Mouse (Mus musculus) forebrain, postnatal 0 days (tissue): Measurements from ENCODE around the gene Crybb3. TPM values are rescaled to one million over a fixed set of nuclear protein-coding genes. Genes with fewer than 3 reads are reported as not detected.

Source experiments
- ATAC-seq: fragments of 200-750 bp; cut with Nextera tagmentation; 2 replicates; pipeline ENCODE4 v1.8.0; 2017; ENCODE audit warnings: mild to moderate bottlenecking, moderate library complexity
- DNase-seq: peaks from one replicate; pipeline ENCODE4 v3.0.0-alpha.2; 2015
- H3K27ac ChIP-seq: fragments of 300-500 bp; sonication (generic); 2 replicates; pipeline ENCODE4 v1.5.1; 2014; ENCODE audit warnings: low read depth, mild to moderate bottlenecking, antibody characterized with exemption, low read length, moderate library complexity, mixed read lengths
- H3K27me3 ChIP-seq: fragments of 300-500 bp; sonication (generic); 2 replicates; pipeline ENCODE4 v1.6.1; 2014; ENCODE audit warnings: mild to moderate bottlenecking, low read length, mixed read lengths; ENCODE audit not compliant: insufficient read depth
- H3K36me3 ChIP-seq: fragments of 300-500 bp; sonication (generic); 2 replicates; pipeline ENCODE4 v1.6.1; 2014; ENCODE audit warnings: mild to moderate bottlenecking, moderate library complexity; ENCODE audit not compliant: insufficient read depth
- H3K4me1 ChIP-seq: fragments of 300-500 bp; sonication (generic); 2 replicates; pipeline ENCODE4 v1.6.1; 2014; ENCODE audit warnings: antibody characterized with exemption; ENCODE audit not compliant: insufficient read depth
- H3K4me2 ChIP-seq: fragments of 300-500 bp; sonication (generic); 2 replicates; pipeline ENCODE4 v1.6.1; 2014; ENCODE audit warnings: low read depth, mild to moderate bottlenecking, moderate library complexity
- H3K4me3 ChIP-seq: fragments of 300-500 bp; sonication (generic); 2 replicates; pipeline ENCODE4 v1.5.1; 2014; ENCODE audit warnings: low read depth, low read length, mixed read lengths
- H3K9ac ChIP-seq: fragments of 300-500 bp; sonication (generic); 2 replicates; pipeline ENCODE4 v1.6.1; 2014; ENCODE audit warnings: mild to moderate bottlenecking
- H3K9me3 ChIP-seq: fragments of 300-500 bp; sonication (generic); 2 replicates; pipeline ENCODE4 v1.6.1; 2016; ENCODE audit warnings: low read length
- CTCF ChIP-seq: sonication (generic); IDR thresholded peaks from 2 replicates; pipeline ENCODE4 v1.5.1; 2016; ENCODE audit warnings: antibody characterized with exemption, control low read depth, low read depth
- WGBS: fragments of 180-500 bp; shearing (Covaris S2); extraction: QIAGEN DNeasy Blood & Tissue Kit; methylation state at CpG from one replicate; pipeline ENCODE4 v1.1.7; 2014; 5-methylcytosine and 5-hydroxymethylcytosine counted together
- polyA plus RNA-seq: library from polyadenylated mRNA; unstranded; fragments of >200 nt; fragmentation: Nextera tagmentation; extraction: Ambion mirVana; gene quantifications from 2 replicates; pipeline ENCODE4 v1.2.1, GENCODE M21; 2015
- total RNA-seq: library from RNA; depleted of rRNA; stranded (reverse); fragments of >200 nt; gene quantifications from 2 replicates; pipeline ENCODE4 v1.2.3, GENCODE M21; 2014; rRNA removed

The Crybb3 gene
- total and polyA plus RNA-seq, 2 experiments from 2014 or later, result 0.81 to 1.6 TPM

GRCm38 (mm10) chr5:113035094-113036047, 46.0 kb downstream of the Crybb3 start:
- Histone ChIP-seq H3K4me2 (no peak overlapping the region), H3K27me3 (no peaks in the 10 kb centered on the region), H3K4me3 (no peak overlapping the region), H3K4me1 (peaks cover 15% of the 10 kb centered on the region; the same call in 1 of the 2 replicates), H3K36me3 (no peaks in the 10 kb centered on the region), H3K27ac (peak overlapping the region; percentile 40; the same call in 1 of the 2 replicates), H3K9ac (no peak overlapping the region), H3K9me3 (no peaks in the 10 kb centered on the region)
- ATAC-seq (no peak), DNase-seq (no peak)
- TF ChIP-seq CTCF, result no peak
- WGBS, result 34% methylated on average over 10 of the region's 10 CpGs

- WGBS, result 29% methylated on average over 15 of the region's 15 CpGs
- Histone ChIP-seq H3K4me2 (no peak overlapping the region), H3K4me1 (peaks cover 11% of the 10 kb centered on the region; the same call in 1 of the 2 replicates), H3K9ac (no peak overlapping the region), H3K9me3 (no peaks in the 10 kb centered on the region), H3K27ac (no peak overlapping the region), H3K4me3 (no peak overlapping the region), H3K36me3 (no peaks in the 10 kb centered on the region), H3K27me3 (no peaks in the 10 kb centered on the region)
- ATAC-seq (peak; percentile 54), DNase-seq (no peak)
- TF ChIP-seq CTCF, result no peak
Observed at GRCm38 (mm10) chr5:113031201-113031754, 50.1 kb downstream of the Crybb3 start.

- 70% methylated on average over 3 of the region's 3 CpGs for WGBS
- H3K4me2 ChIP-seq, result no peak overlapping the region
- H3K27ac ChIP-seq, result no peak overlapping the region
- DNase-seq, result no peak
- no peaks in the 10 kb centered on the region for H3K9me3 ChIP-seq
- no peak for TF ChIP-seq CTCF
- H3K4me1 ChIP-seq, result peaks cover 11% of the 10 kb centered on the region; the same call in 1 of the 2 replicates
- H3K36me3 ChIP-seq, result no peaks in the 10 kb centered on the region
- H3K27me3 ChIP-seq, result no peaks in the 10 kb centered on the region
- ATAC-seq, result no peak
- H3K9ac ChIP-seq, result no peak overlapping the region
- no peak overlapping the region for H3K4me3 ChIP-seq
Observed at GRCm38 (mm10) chr5:113030082-113030481, 51.3 kb downstream of the Crybb3 start.

GRCm38 (mm10) chr5:113026706-113027105, 54.7 kb downstream of the Crybb3 start:
- Histone ChIP-seq H3K9ac (no peak overlapping the region), H3K27me3 (no peaks in the 10 kb centered on the region), H3K4me2 (no peak overlapping the region), H3K4me3 (no peak overlapping the region), H3K4me1 (0 out of 2 replicates have a peak, but pooled peaks cover 10% of the 10 kb centered on the region), H3K27ac (no peak overlapping the region), H3K9me3 (no peaks in the 10 kb centered on the region), H3K36me3 (no peaks in the 10 kb centered on the region)
- WGBS, result 95% methylated on average over 5 of the region's 5 CpGs
- ATAC-seq (no peak), DNase-seq (no peak)
- TF ChIP-seq CTCF, result no peak

Other genes with a start within 250 kb of the Crybb3 start
- gene Myo18b, start 185.2 kb downstream of the Crybb3 start, total RNA-seq, result 2.0 and 2.5 TPM in 2 replicates
- 1.0 and 1.6 TPM in 2 replicates for gene Myo18b, start 185.2 kb downstream of the Crybb3 start, polyA plus RNA-seq
- 49.7 and 56.3 TPM in 2 replicates for gene Grk3, start 65.8 kb downstream of the Crybb3 start, total RNA-seq
- gene Grk3, start 65.8 kb downstream of the Crybb3 start, polyA plus RNA-seq, result 5.9 and 12.3 TPM in 2 replicates
- not detected in 2 replicates for gene Crybb2, start 11.5 kb downstream of the Crybb3 start, total RNA-seq
- not detected in 2 replicates for gene Crybb2, start 11.5 kb downstream of the Crybb3 start, polyA plus RNA-seq
- 9.2 and 10.9 TPM in 2 replicates for gene 2900026A02Rik, start 139.7 kb upstream of the Crybb3 start, total RNA-seq
- gene 2900026A02Rik, start 139.7 kb upstream of the Crybb3 start, polyA plus RNA-seq, result 2.7 and 3.3 TPM in 2 replicates
- gene Tmem211, start 145.3 kb upstream of the Crybb3 start, total RNA-seq, result not detected in 2 replicates
- gene Tmem211, start 145.3 kb upstream of the Crybb3 start, polyA plus RNA-seq, result not detected in 2 replicates
- gene Sgsm1, start 229.2 kb upstream of the Crybb3 start, total RNA-seq, result 42.0 and 48.7 TPM in 2 replicates
- 10.1 and 16.5 TPM in 2 replicates for gene Sgsm1, start 229.2 kb upstream of the Crybb3 start, polyA plus RNA-seq